Mouse (Mus musculus) myocyte (in vitro differentiated cells): ENCODE data around the gene Slc25a22. TPM values are rescaled to one million over a fixed set of nuclear protein-coding genes. Genes with fewer than 3 reads are reported as not detected.

Experiments used
- H3K27me3 ChIP-seq: one replicate; pipeline ENCODE4 v1.6.1; 2011; ENCODE audit not compliant: control insufficient read depth, insufficient read depth, insufficient read length
- H3K36me3 ChIP-seq: one replicate; pipeline ENCODE4 v1.6.1; 2011; ENCODE audit not compliant: control insufficient read depth, insufficient read depth
- H3K4me2 ChIP-seq: one replicate; pipeline ENCODE4 v1.6.1; 2011; ENCODE audit warnings: low read depth, control low read depth
- H3K4me3 ChIP-seq: one replicate; pipeline ENCODE4 v1.5.1; 2011; ENCODE audit warnings: mild to moderate bottlenecking, control low read depth, moderate library complexity
- H3K79me2 ChIP-seq: one replicate; pipeline ENCODE4 v1.6.1; 2011; ENCODE audit not compliant: control insufficient read depth, insufficient read depth
- H3ac ChIP-seq: one replicate; pipeline ENCODE4 v1.6.1; 2011; ENCODE audit not compliant: control insufficient read depth, insufficient read length
- CEBPB ChIP-seq: IDR thresholded peaks from 2 replicates; pipeline ENCODE4 v1.6.1; 2011; ENCODE audit warnings: mild to moderate bottlenecking, moderate library complexity; ENCODE audit not compliant: poor library complexity, insufficient read depth, severe bottlenecking
- E2F4 ChIP-seq: IDR thresholded peaks from one replicate; pipeline ENCODE4 v1.6.1; 2011; ENCODE audit warnings: mild to moderate bottlenecking, control low read depth, moderate library complexity; ENCODE audit not compliant: insufficient read depth
- MAX ChIP-seq: IDR thresholded peaks from one replicate; pipeline ENCODE4 v1.6.1; 2011; ENCODE audit warnings: low read depth, mild to moderate bottlenecking, control low read depth
- MYOD1 ChIP-seq, 3 experiments: IDR thresholded peaks; one replicate each; pipeline ENCODE4 v1.6.1; 2011; ENCODE audit warnings: control low read depth in 2 of 3, low read depth in 2 of 3, mild to moderate bottlenecking in 2 of 3, moderate library complexity in 1 of 3; ENCODE audit not compliant: insufficient read length in 2 of 3, control insufficient read depth in 1 of 3
- MYOG ChIP-seq, 3 experiments: IDR thresholded peaks; one replicate each; pipeline ENCODE4 v1.6.1; 2011; ENCODE audit warnings: control low read depth in 2 of 3, low read depth in 2 of 3, mild to moderate bottlenecking in 2 of 3; ENCODE audit not compliant: insufficient read length in 2 of 3, control insufficient read depth in 1 of 3, insufficient read depth in 1 of 3
- POLR2A ChIP-seq: IDR thresholded peaks from one replicate; pipeline ENCODE4 v1.6.1; 2011; ENCODE audit warnings: low read depth, mild to moderate bottlenecking, control low read depth, moderate library complexity; ENCODE audit not compliant: insufficient read length
- POLR2AphosphoS2 ChIP-seq: IDR thresholded peaks from one replicate; pipeline ENCODE4 v1.6.1; 2011; ENCODE audit warnings: low read depth, control low read depth; ENCODE audit not compliant: insufficient read length
- REST ChIP-seq: IDR thresholded peaks from one replicate; pipeline ENCODE4 v1.6.1; 2011; ENCODE audit warnings: mild to moderate bottlenecking, control low read depth, moderate library complexity; ENCODE audit not compliant: insufficient read depth, insufficient read length
- SRF ChIP-seq: IDR thresholded peaks from one replicate; pipeline ENCODE4 v1.6.1; 2011; ENCODE audit warnings: low read depth; ENCODE audit not compliant: control insufficient read depth, insufficient read length
- TCF12 ChIP-seq: IDR thresholded peaks from one replicate; pipeline ENCODE4 v1.6.1; 2011; ENCODE audit warnings: mild to moderate bottlenecking, control low read depth; ENCODE audit not compliant: poor library complexity, insufficient read depth, severe bottlenecking
- TCF3 ChIP-seq: IDR thresholded peaks from one replicate; pipeline ENCODE4 v1.6.1; 2011; ENCODE audit warnings: low read depth, control low read depth; ENCODE audit not compliant: insufficient read length
- USF1 ChIP-seq: IDR thresholded peaks from one replicate; pipeline ENCODE4 v1.6.1; 2011; ENCODE audit warnings: low read depth, mild to moderate bottlenecking, control low read depth, moderate library complexity
- polyA plus RNA-seq: library from polyadenylated mRNA; unstranded; fragments of >200 nt; fragmentation: generic; extraction: Trizol; gene quantifications from one replicate; pipeline ENCODE4 v1.2.1, GENCODE M21; 2012; ENCODE audit warnings: missing spikeins

The Slc25a22 gene
- polyA plus RNA-seq, 1 experiment, result 8.8 TPM

- Histone ChIP-seq H3K27me3 (no peaks in the 10 kb centered on the region), H3ac (peak within 1 kb of the TSS; percentile 7), H3K4me2 (peak within 1 kb of the TSS; percentile 99), H3K79me2 (peaks cover 33% of the 10 kb centered on the region), H3K36me3 (peaks cover 7% of the 10 kb centered on the region), H3K4me3 (peak within 1 kb of the TSS; percentile 80)
- TF ChIP-seq MAX, result no peak
- peak in 2 of 3 experiments; percentile 49 to 81 for TF ChIP-seq MYOD1 (IDR thresholded peaks at IDR 0.05; ENCODE audit: control insufficient read depth in 1 of 3, insufficient read length in 2 of 3, low read depth in 2 of 3)
- peak; percentile 53 to 83 (median 70) for TF ChIP-seq MYOG (IDR thresholded peaks at IDR 0.05; ENCODE audit: control insufficient read depth in 1 of 3, insufficient read depth in 1 of 3, insufficient read length in 2 of 3, low read depth in 2 of 3)
- TF ChIP-seq E2F4, result no peak
- peak; percentile 88 for TF ChIP-seq POLR2A
- peak; percentile 93 for TF ChIP-seq POLR2AphosphoS2
Measured at GRCm38 (mm10) chr7:141391625-141392551, 45.8 kb downstream of the Slc25a22 start, which contains the start of gene Taldo1. Taldo1 (plus strand) TSS chr7:141392199.

GRCm38 (mm10) chr7:141390326-141391259 is 47.1 kb downstream of the Slc25a22 start:
- H3K4me2 ChIP-seq, result no peak overlapping the region

DNA sequence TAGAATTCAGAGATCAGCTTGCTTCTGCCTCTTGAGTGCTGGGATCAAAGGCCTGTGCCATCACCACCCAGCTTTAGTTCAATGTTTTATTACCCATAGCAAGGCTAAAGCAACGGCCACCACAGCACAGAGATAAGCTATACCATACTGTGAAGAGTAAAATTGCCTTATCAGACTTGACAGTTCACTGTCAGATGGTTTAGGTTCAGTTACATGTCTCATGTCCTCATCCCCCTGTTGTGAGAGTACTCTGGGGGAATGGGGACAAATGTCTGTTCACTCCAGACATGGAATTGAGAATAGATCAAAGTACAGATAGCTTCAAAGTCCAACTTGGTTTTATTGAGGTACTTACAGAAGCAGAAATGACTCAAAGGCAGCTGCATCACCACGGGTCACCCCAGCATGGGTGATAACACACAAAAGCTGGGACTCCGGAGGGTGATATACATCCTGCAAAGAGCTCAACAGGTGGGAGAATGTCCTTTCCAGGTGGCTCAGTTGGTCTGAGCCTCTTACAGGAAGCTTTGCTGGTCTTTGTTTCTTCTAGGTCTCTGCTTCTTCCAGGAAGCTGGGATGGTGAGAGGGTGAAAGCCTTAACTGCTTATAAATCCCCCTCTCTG is 49.1 kb downstream of the Slc25a22 start:
- H3K4me2 ChIP-seq, result no peak overlapping the region
- no peak overlapping the region for H3ac ChIP-seq
- H3K4me3 ChIP-seq, result no peak overlapping the region
- H3K36me3 ChIP-seq, result no peaks in the 10 kb centered on the region
- H3K79me2 ChIP-seq, result peaks cover 12% of the 10 kb centered on the region
- H3K27me3 ChIP-seq, result peaks cover 6% of the 10 kb centered on the region
- TF ChIP-seq USF1, result no peak
- no peak for TF ChIP-seq CEBPB
- TF ChIP-seq POLR2A, result no peak
- no peak for TF ChIP-seq MYOG (IDR thresholded peaks at IDR 0.05; ENCODE audit: control insufficient read depth in 1 of 3, insufficient read depth in 1 of 3, insufficient read length in 2 of 3, low read depth in 2 of 3)
- no peak for TF ChIP-seq MYOD1 (IDR thresholded peaks at IDR 0.05; ENCODE audit: control insufficient read depth in 1 of 3, insufficient read length in 2 of 3, low read depth in 2 of 3)
- no peak for TF ChIP-seq SRF
- no peak for TF ChIP-seq REST
- no peak for TF ChIP-seq E2F4
- no peak for TF ChIP-seq POLR2AphosphoS2
- TF ChIP-seq TCF12, result no peak
- no peak for TF ChIP-seq TCF3
- no peak for TF ChIP-seq MAX

More at GRCm38 (mm10) chr7:141390326-141391259, 47.1 kb downstream of the Slc25a22 start:
- no peaks in the 10 kb centered on the region for H3K36me3 ChIP-seq
- TF ChIP-seq MYOG (IDR thresholded peaks at IDR 0.05; ENCODE audit: control insufficient read depth in 1 of 3, insufficient read depth in 1 of 3, insufficient read length in 2 of 3, low read depth in 2 of 3) (no peak), POLR2A (no peak), MAX (no peak), TCF3 (no peak), SRF (no peak), REST (no peak), TCF12 (no peak), E2F4 (no peak), MYOD1 (IDR thresholded peaks at IDR 0.05; ENCODE audit: control insufficient read depth in 1 of 3, insufficient read length in 2 of 3, low read depth in 2 of 3) (no peak), USF1 (no peak), POLR2AphosphoS2 (no peak)
- no peak overlapping the region for H3K4me3 ChIP-seq
- no peaks in the 10 kb centered on the region for H3K27me3 ChIP-seq
- no peak overlapping the region for H3ac ChIP-seq
- H3K79me2 ChIP-seq, result peaks cover 32% of the 10 kb centered on the region

GRCm38 (mm10) chr7:141387807-141388486 is 49.7 kb downstream of the Slc25a22 start:
- H3K79me2 ChIP-seq, result peaks cover 6% of the 10 kb centered on the region
- H3K4me3 ChIP-seq, result no peak overlapping the region
- TF ChIP-seq TCF12, result no peak
- no peak for TF ChIP-seq TCF3
- no peak for TF ChIP-seq CEBPB
- TF ChIP-seq MYOG (IDR thresholded peaks at IDR 0.05; ENCODE audit: control insufficient read depth in 1 of 3, insufficient read depth in 1 of 3, insufficient read length in 2 of 3, low read depth in 2 of 3), result no peak
- TF ChIP-seq USF1, result no peak
- TF ChIP-seq MYOD1 (IDR thresholded peaks at IDR 0.05; ENCODE audit: control insufficient read depth in 1 of 3, insufficient read length in 2 of 3, low read depth in 2 of 3), result no peak
- no peak for TF ChIP-seq E2F4
- TF ChIP-seq REST, result no peak
- no peak for TF ChIP-seq SRF
- no peak for TF ChIP-seq POLR2AphosphoS2
- no peak for TF ChIP-seq MAX
- no peak for TF ChIP-seq POLR2A
- peaks cover 12% of the 10 kb centered on the region for H3K27me3 ChIP-seq
- H3K4me2 ChIP-seq, result no peak overlapping the region
- no peak overlapping the region for H3ac ChIP-seq
- no peaks in the 10 kb centered on the region for H3K36me3 ChIP-seq
